Mouse (Mus musculus) left cerebral cortex, postnatal 10 days (tissue): Measurements from ENCODE around the gene Gmpr2. TPM values are rescaled to one million over a fixed set of nuclear protein-coding genes. Genes with fewer than 3 reads are reported as not detected.

ENCODE experiments used
- DNase-seq, 2 experiments: peaks; one replicate each; pipeline ENCODE4 v3.0.0; 2021 to 2022; ENCODE audit warnings: low spot score in 2 of 2, mixed read lengths in 1 of 2; ENCODE audit errors: extremely low spot score in 1 of 2
- intact Hi-C: fragments of 180-260 bp; cut with DNase I; formaldehyde crosslinking; loops from one replicate; pipeline ENCODE4 v1.15.1; 2025
- total RNA-seq, 2 experiments: library from RNA; stranded (reverse); gene quantifications; 2 replicates each; pipeline ENCODE4 v1.2.3; 2021

Gmpr2 gene
- total RNA-seq, result 10 to 100 TPM; 27.6 to 27.9 TPM

DNA sequence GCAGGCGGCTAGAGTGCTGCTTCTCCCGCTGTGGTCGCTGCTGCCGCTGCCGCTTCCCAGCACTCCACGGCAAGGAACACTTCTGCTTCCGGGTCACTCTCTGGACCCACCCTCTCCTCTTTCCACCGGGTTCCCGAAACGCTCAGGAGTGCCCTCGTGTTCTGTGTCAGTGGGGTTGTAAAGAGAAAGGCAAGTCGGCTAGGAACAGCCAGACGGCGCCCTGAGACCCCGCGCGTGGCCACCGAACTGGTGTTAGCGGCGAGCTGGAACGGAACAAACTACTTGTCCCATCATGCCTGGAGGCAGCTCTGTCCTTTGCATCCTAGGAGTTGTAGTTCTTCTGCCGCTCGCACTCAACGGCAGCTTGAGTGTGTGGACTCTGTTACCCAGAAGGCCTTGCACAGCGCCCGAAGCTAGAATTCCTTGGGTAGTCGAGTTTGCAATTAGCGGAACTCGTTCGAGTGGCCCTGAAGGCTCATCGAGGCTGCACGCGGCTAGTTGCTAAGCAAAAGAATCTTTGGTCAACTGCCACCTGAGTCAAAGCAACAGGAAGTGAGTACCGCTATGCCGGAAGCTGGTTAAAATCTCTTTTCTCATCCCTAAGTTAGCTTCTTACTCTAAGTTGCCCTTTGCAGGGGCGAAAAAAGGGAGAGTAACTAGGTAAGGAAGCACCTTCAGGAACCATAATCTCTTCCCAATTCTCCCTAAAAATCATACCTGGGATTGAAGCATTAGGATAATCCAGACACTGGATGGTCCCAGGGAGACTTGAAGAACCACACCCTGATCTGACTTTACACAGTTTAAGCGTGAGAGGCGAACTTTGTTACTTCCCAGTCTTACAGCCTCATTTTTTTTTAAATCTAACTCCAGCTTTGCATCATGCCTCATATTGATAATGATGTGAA is at the start of gene Gmpr2, which contains the start of gene Nedd8:
Gene Gmpr2 (plus strand): TSS at position 109 of the 908 bp plus-strand sequence.
Gene Nedd8 (minus strand): TSS at position 292 of the 908 bp plus-strand sequence.
- intact Hi-C loops, result no loop called here
- peak; percentile 91 to 95 for DNase-seq

DNA sequence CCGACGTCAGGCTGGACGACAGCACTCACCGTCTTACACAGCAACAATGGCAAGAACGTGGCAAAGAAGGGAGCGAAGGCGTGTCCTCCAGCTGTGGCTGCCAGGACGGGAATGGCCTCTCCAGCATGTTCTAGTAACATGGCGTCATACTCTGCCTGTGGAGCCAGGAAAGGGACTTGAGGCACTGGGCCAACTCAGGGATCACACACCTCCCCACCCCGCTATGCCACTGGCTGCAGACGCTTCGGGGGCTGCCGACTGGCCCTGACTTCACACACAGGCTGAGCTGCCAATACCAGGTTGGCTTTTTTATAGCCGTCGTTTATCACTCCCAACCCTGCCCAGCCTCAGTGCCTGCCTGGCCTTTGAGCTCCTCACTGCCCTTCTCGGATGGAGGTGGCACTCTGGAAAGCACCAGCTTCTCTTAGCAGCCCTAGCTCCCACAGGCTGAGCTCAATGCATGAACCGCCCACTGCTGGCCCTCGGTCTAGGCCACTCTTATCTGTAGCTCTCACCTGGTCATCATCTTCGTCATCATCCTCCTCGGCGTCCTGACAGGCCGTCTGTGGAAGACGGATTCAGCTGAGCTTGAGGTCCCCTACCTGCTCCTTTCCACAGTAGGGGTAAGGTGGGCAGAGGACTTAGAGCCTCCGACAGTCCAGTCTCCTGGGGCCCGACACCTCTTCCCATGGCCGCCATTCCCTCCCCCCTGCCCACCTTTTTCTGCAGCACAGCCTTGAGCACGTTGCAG is 43.5 kb upstream of the Gmpr2 start:
- intact Hi-C loops, result no loop called here
- DNase-seq, result no peak

DNA sequence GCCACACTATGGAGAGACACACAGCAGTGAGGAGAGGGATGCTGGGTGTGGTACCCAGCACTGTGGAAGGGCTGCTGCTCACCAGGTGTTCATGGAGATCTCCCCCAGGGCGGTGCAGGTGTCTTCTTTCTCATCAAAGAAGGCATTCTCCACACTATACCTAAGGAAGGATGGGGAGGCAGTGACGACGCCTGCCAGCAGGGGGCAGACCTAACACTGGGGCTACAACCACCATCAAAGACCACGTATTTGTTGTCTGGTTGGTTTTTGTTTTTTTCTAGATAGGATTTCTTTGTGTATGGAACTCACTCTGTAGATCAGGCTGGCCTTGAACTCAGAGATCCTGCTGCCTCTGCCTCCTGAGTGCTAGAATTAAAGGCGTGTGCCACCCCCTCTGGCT is 42.4 kb upstream of the Gmpr2 start:
- DNase-seq, result no peak
- intact Hi-C loops, result no loop called here

DNA sequence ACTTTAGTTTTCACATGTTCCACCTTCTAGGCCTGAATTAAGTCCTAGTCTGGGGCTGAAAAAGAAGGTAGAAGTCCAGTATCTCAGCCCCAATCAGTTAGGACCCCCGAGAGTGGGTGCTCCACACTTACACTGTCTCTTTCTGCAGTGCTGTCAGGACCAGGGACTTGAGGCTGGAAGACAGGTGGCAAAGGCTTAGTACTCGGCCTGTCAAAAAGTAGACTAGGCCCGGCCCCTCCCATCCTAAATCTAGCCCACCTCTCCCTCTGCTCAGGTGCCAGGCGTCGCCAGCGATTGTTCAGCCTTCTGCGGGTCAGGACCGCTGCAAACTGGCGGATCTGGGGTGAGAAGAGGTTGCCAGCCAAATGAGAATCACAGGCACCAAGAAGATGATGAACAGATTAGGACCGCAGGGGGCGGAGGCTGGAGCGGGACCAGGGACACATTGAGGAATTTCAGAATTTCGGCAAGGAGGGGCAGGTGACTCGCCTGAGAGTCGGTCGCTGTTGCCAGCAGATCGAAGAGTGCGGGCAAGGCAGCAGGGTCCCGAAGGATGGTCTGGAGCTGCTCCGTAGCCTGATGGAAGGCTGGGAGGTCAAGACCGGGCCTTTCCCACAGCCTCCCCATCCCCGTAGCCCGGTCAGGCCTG is 36.7 kb upstream of the Gmpr2 start:
- DNase-seq, result peak; percentile 20 to 51
- intact Hi-C loops, result no loop called here

DNA sequence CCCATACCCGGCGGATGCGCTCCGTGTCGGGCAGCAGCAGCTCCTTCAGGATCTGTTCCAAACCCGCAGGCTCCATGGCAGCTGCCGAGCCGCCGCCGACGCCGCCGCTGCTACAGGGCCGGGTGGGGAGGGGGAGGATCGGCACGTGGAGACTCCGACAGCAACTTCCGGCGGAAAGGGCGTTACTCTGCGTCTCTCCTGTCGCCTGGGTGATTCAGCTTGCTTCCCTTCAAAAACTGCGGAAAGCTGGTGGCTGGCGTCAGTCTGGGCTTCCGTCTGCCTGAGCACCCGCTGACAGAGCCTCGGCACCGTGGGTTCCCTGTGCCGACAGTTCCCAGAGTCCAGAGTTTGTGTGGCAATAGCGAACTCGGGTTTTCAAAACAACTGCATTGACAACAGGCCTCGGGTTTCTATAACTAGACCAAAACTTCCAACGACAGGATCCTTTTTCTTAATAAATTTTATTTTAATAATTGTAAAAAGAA is 36.2 kb upstream of the Gmpr2 start, which contains the start of gene Ipo4:
Gene Ipo4 (minus strand): TSS at position 435 of the 485 bp plus-strand sequence.
- intact Hi-C loops, result no loop called here
- DNase-seq, result peak; percentile 89 to 94

DNA sequence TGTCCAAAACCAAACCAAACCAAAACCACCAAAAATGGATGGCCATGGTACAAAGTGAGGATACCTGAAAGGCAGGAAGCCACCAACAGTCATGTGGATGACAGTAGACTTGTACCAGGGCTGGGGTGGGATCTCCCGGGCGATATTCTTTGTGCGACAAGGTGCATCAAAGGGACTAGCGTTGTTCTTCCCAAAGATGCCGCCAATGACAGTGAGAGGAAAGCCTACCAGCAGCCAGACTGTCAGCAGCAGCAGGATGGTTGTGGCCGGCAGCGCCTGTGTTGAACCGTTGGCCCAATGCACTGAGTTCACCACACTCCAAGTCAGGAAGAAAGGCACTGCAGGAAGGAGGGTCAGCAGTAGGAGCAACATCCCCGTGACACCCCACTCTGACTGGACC is 33.9 kb upstream of the Gmpr2 start, which contains the start of gene Gm49378:
Gene Gm49378 (minus strand): TSS at position 101 of the 400 bp plus-strand sequence.
- DNase-seq, result no peak
- intact Hi-C loops, result no loop called here

DNA sequence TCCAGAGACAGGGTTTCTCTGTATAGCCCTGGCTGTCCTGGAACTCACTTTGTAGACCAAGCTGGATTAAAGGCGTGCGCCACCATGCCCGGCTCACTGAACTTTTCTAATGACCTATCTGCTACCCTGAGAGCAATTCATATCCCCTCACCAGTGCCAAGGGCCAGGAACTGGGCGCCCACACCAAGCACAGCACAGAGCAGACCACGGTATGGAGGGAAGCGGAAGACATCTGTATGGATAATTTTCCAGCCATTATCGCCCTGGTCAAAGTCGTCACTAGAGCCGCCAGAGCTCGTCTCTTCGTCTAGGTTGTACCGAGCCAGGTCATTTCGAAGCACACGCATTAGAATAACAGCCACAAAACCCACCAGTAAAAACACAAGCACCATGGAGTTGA is 30.9 kb upstream of the Gmpr2 start:
- DNase-seq, result no peak
- intact Hi-C loops, result no loop called here

DNA sequence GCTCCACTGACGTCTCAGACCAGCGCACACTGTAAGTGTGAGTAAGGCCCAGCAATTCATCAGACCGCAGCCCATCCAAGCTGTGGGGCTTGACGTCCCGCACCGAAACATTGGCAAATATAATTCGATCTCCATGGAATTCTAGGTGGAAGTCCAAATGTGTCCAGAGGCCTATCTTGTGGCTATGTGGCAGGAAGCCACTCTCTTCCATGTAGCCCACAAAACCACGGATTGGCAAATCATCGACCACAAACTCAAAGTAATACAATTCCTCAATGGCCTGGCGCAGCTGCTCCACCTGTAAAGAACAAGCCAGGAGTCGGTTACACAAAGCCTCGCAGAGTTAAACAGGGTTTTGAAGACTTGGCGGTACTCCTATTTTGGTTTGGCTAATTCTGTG is 30.4 kb upstream of the Gmpr2 start:
- intact Hi-C loops, result no loop called here

DNA sequence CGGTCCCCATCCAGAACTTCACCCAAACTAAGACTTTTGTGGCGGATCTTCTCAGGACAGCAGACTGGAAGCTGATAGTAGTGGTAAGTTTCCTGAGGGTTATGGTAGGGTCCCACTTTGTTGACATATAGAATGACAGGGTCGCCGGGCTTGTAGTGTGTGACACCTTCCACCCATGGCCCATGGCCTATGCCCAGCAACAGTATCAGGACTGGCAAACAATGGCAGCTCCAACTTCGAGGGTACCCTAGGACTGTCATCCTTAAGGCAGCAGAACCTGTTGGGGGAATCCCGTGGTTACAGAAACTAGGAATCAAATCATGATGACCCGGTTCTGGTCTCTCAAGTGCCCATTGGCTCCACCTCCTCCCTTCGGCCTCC is 29.1 kb upstream of the Gmpr2 start:
- no peak for DNase-seq
- intact Hi-C loops, result no loop called here

More for the DNA sequence above, 30.4 kb upstream of the Gmpr2 start:
- no peak for DNase-seq

DNA sequence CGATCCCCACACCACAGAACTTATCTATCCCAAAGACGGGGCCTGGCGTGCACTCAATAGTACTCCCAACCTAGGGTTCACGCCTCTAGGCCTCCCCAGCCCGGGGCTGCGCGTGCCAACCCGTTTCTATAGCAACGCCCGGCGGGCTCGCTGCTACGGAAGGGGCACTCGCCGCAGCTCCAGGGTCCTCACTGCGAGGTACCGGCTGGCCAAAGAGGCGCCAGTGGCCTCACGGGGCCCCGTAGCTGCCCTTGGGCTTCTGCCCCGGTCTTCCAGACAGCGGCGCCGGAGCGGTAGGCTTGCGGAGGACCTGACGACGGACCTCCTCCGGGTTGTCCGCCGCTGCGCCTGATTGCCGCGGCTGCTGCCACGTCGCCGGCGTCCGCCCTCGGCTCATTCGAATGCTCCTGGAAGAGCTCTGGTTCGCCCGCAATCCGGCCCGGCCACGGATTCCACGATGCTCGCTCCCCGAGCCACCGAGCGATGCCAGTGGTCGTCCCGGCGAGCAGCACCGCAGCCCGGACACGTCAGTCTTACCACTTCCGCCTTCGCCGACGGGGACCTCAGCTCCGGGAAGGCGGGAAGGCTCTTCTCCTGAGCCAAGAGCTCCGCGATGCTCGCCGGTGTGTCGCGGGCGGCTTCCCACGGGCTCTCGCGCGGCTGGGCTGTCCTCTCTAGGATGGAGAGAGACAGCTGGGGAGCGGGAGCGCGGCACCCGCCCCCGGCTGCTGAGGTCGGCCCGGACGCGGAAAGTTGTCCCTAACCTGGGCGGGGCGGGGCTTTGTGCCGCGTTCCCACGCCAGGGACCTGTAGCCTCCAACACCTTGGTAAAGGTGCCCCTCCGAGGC is 28.5 kb upstream of the Gmpr2 start, which contains the start of gene Tm9sf1:
Gene Tm9sf1 (minus strand): TSS at position 747 of the 848 bp plus-strand sequence.
- DNase-seq, result peak; percentile 66 to 85
- intact Hi-C loops, result no loop called here

DNA sequence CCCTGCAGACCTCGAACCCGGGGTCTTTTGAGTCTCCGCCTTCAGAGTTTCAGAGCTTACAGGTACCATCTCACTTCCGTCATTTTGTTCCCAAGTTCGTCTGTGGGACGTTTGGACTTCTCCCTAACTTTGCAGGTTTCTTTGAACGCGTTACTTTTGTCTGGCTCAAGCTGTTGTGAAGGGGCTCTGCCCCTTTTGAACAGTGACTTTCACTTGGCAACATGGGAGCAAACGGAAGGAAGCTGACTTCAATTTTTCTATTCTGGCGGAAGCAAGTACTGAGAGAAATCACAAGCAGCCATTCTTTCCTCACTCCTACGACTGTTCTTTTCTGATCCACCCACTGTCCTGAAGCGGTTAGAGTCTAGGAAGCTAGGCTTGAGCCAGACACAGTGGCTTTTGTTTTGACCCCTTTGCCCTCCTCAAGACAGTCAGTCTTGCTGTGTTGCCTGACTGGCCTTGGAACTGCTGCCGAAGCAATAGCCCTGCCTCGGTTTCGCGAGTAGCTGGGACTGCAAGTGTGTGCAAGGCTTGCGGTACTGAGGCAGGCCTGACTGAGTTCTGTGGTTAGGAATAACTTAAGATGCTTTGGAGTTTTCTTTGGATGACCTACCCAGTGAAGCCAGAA is 27.4 kb upstream of the Gmpr2 start:
- intact Hi-C loops, result no loop called here
- no peak for DNase-seq

DNA sequence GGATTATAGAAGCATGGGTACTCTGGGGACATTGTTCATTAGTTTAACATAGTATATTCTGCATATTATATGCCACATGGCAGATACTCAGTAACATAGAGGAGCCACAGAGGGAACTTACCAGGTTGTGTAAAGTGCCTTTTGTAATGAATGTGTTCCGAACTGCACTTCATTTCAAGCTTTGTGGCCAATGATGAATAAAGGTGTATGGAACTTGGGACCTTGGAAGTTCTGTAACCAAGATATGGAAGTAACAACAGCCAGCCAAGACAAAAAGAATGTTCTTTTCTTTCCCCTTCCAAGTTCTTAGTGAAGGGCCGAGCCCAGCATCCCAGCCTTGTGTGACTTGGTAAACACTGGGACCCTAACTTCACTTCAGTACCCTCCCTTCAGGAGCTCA is 21.9 kb upstream of the Gmpr2 start, which contains the start of gene Tssk4:
Gene Tssk4 (plus strand): TSS at position 301 of the 400 bp plus-strand sequence.
- no peak for DNase-seq
- intact Hi-C loops, result no loop called here

DNA sequence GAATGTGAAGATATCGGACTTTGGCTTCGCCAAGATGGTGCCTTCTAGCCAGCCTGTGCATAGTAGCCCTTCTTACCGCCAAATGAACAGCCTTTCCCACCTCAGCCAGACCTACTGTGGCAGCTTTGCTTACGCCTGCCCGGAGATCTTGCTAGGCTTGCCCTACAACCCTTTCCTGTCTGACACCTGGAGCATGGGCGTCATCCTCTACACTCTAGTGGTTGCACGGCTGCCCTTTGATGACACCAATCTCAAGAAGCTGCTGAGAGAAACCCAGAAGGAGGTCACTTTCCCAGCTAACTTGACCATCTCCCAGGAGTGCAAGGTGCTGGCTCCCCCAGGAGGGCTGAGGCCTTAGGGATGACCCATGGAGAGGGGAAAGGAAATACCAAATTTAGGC is 20.2 kb upstream of the Gmpr2 start:
- no peak for DNase-seq
- intact Hi-C loops, result no loop called here

DNA sequence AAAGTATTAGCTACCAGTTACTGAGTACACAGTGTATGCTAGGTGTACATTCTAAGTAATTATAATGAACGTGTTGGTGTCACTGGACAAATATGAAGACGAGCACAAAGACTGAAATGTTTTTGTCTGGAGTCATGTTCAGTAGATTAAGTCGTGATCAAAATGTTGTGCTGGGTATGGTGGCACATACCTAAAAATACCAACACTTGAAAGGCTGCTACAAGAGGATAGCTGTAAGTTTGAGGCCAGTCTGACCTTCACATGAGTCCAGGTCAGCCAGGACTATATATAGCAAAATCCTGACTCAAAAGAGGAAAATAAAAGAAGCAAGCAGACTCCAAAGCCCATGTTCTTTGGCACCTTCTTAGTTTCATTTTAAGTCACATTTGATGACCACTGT is 14.8 kb upstream of the Gmpr2 start:
- intact Hi-C loops, result no loop called here
- DNase-seq, result no peak

DNA sequence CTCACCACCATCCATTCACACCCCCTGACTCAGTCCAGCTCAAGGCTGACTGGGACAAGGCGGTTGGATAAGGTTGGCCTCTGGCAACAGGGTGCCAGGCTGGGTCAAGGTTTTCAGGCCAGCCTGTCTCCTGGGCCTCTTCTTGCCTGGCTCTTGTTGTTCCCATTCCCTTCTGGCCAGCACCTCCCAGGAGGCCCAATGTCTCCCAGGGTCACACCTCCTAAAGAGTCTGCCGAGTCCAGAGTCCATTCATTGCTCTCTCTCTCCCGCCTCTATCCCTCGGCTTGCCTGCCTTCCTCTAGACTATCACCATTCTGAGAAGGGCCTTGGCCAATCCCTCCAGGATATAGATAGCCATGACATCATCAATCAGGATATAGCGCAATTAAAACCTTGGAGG is 13.7 kb upstream of the Gmpr2 start:
- DNase-seq, result no peak
- intact Hi-C loops, result no loop called here

DNA sequence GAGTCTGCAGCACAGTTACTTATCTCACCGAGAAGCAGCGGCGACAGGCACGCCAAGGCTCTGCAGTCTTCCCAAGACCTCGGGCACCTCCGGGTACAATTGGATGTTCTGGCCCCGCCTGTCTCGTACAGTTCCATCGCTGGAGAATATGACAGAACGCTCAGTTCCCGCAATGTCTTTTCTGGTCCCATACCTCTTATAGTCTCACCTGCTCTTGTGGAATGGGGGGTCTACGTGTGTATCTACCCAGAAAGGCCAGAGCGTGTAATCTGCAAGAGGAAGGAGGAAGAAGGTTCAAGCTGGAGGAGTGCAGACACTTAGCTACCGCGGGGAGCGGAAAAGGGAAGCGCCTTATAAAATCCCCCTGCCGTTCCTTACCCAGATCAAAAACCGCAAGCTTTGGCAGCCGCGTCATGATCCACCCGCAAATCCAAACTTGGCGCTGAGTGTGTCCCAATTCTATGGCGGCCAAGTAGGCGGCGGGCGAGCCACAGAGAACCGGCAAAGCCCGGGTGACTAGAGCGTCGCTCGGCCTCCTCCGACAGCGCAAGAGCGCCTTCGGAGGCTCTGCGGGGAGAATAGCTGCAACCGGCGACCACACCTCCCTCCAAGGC is 11.7 kb upstream of the Gmpr2 start, which contains the start of gene Mdp1:
Gene Mdp1 (minus strand): TSS at position 549 of the 614 bp plus-strand sequence.
- peak; percentile 75 to 88 for DNase-seq
- intact Hi-C loops, result no loop called here

DNA sequence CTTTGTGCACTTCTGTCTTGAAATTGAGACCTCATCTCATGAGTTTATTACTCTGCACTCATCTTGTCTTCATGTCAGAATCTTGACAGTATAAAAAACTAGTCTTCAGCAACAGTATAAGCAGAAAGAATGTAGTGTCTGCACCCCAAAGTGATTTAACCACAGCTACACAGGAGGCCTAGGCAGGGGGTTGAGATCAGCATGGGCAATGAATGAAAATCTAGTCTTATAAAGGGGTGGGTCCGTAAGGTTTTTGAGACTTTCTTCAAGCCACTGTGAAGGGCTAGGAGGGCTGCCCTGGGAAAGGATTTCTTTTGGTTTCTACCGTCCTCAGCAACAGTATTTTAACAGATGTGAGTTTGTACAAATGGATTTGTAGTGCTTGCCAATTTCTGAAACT is 11.1 kb upstream of the Gmpr2 start:
- DNase-seq, result no peak
- intact Hi-C loops, result no loop called here
